In the genomic region with DNA sequence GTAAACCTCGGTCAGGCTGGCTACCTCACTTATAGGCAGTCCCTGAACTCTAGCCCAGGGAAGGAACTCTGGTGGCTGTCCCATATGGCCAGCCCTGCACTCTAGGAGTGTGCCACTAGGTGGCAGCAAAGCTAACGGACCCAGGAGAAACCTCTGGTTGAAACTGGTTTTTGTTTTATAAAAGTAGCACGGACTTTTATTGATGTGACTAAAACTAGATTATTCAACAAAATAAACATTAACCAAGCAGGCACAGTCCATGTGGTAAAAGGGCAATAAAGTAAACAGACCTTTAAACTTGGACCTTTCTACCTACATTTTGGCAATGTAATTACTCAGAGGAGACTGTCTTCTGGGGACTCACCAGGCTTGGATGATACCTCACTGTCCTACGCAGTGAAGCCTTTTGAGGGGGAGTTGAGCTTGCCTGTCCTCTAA, we compare ENCODE assay signal across 9 mouse cellular contexts. TPM values are rescaled to one million over a fixed set of nuclear protein-coding genes. Genes with fewer than 3 reads are reported as not detected.
DNase-seq lines count a peak whose midpoint lies in the region; ATAC-seq and TF ChIP-seq lines count a peak whose summit lies in the region.
"Had no signal": no experiment of that assay in that cellular context is flagged by ENCODE, and none has a peak within 500 bp of the region (broad histone marks: within the 10 kb centered on the region; RNA-seq: fewer than 3 reads in every experiment).

No protein-coding gene starts in this region.

- no peak overlapping the region for H3K4me3 ChIP-seq in G1E (ENCODE audit: low read depth, low read length)
- no peak overlapping the region for H3K4me3 ChIP-seq in forebrain, embryonic 14.5 days (ENCODE audit: low read depth, low read length)
- no peak overlapping the region for H3K4me3 ChIP-seq in hindbrain, embryonic 11.5 days (ENCODE audit: low read depth, low read length)

- ATAC-seq in G1E (ENCODE audit: extremely low read depth, insufficient number of reproducible peaks, low FRiP score, poor library complexity, severe bottlenecking): peak; percentile 34; the same call in 1 of the 2 replicates
- peak; percentile 76 for ATAC-seq in forebrain, embryonic 14.5 days
- ATAC-seq in hindbrain, embryonic 11.5 days (ENCODE audit: low FRiP score): no peak

- H3K9me3 ChIP-seq in G1E (replicated peaks): no peaks in the 10 kb centered on the region
- H3K9me3 ChIP-seq in forebrain, embryonic 14.5 days (replicated peaks; ENCODE audit: control insufficient read depth, low read length): no peaks in the 10 kb centered on the region
- no peaks in the 10 kb centered on the region for H3K9me3 ChIP-seq in hindbrain, embryonic 11.5 days (ENCODE audit: control insufficient read depth, low read length)

- H3K27me3 ChIP-seq in G1E (ENCODE audit: insufficient read depth, low read length): peaks cover 10% of the 10 kb centered on the region; the same call in 1 of the 2 replicates
- H3K27me3 ChIP-seq in forebrain, embryonic 14.5 days (replicated peaks; ENCODE audit: control insufficient read depth, insufficient read depth, low read length): no peaks in the 10 kb centered on the region
- no peaks in the 10 kb centered on the region for H3K27me3 ChIP-seq in hindbrain, embryonic 11.5 days (ENCODE audit: control insufficient read depth, insufficient read depth, low read length)

- no peak overlapping the region for H3K9ac ChIP-seq in forebrain, embryonic 14.5 days (ENCODE audit: low read length)
- H3K9ac ChIP-seq in hindbrain, embryonic 11.5 days (ENCODE audit: low read depth, low read length): no peak overlapping the region

- 11% methylated on average over 4 of the region's 4 CpGs for WGBS in forebrain, embryonic 14.5 days
- 17% methylated on average over 4 of the region's 4 CpGs for WGBS in hindbrain, embryonic 11.5 days

- DNase-seq in G1E (ENCODE audit: low spot score): peak; percentile 70
- peak; percentile 70 for DNase-seq in c-Kit-positive CD71-positive TER-119-negative erythroid progenitor cells, embryonic 14.5 days (ENCODE audit: low read depth)
- DNase-seq in forebrain, embryonic 14.5 days (ENCODE audit: low spot score): peak; percentile 86
- DNase-seq in hindbrain, embryonic 11.5 days (ENCODE audit: low spot score): peak; percentile 91
- DNase-seq in layer of hippocampus, postnatal 10 days (ENCODE audit: low spot score in 2 of 2): peak; percentile 80 to 86
- peak; percentile 83 for DNase-seq in lung, postnatal 14 days
- DNase-seq in right cerebral cortex, adult 18-20 months: peak; percentile 67
- DNase-seq in urinary bladder, adult 2 months (ENCODE audit: low spot score): peak; percentile 42

- TF ChIP-seq CTCF in G1E (IDR thresholded peaks at IDR 0.05; ENCODE audit: low read depth, low read length): peak; percentile 83

- no peak overlapping the region for H3K27ac ChIP-seq in forebrain, embryonic 14.5 days (ENCODE audit: low read depth, low read length)
- no peak overlapping the region for H3K27ac ChIP-seq in hindbrain, embryonic 11.5 days (ENCODE audit: low read depth, low read length)
- H3K27ac ChIP-seq: macrophage had no signal

- H3K36me3 ChIP-seq in G1E (replicated peaks): peaks cover 29% of the 10 kb centered on the region
- H3K36me3 ChIP-seq in forebrain, embryonic 14.5 days (ENCODE audit: control insufficient read depth, insufficient read depth, low read length): peaks cover 14% of the 10 kb centered on the region; the same call in 1 of the 2 replicates
- H3K36me3 ChIP-seq in hindbrain, embryonic 11.5 days (ENCODE audit: control insufficient read depth, insufficient read depth, low read length): no peaks in the 10 kb centered on the region

- no peaks in the 10 kb centered on the region; the same call in 1 of the 2 replicates for H3K4me1 ChIP-seq in G1E (ENCODE audit: insufficient read depth, low read depth, low read length)
- no peaks in the 10 kb centered on the region for H3K4me1 ChIP-seq in forebrain, embryonic 14.5 days (ENCODE audit: control insufficient read depth, insufficient read depth, low read length)
- no peaks in the 10 kb centered on the region for H3K4me1 ChIP-seq in hindbrain, embryonic 11.5 days (replicated peaks; ENCODE audit: control insufficient read depth, insufficient read depth, low read length)

- H3K4me2 ChIP-seq in forebrain, embryonic 14.5 days (ENCODE audit: low read length): no peak overlapping the region
- H3K4me2 ChIP-seq in hindbrain, embryonic 11.5 days (replicated peaks; ENCODE audit: low read depth, low read length): no peak overlapping the region

RNA-seq across cellular contexts. Expression of a gene that starts 55.4 kb away (rescaled TPM):
- 47.0 and 49.4 TPM in 2 replicates for total RNA-seq in G1E (2014; fragmentation: Nextera tagmentation)
- 56.3 and 62.0 TPM in 2 replicates for total RNA-seq in G1E (2017)
- polyA plus RNA-seq in G1E (2012): 20.1 and 33.2 TPM in 2 replicates
- polyA plus RNA-seq in forebrain, embryonic 14.5 days (2014; fragmentation: Nextera tagmentation; extraction: Ambion mirVana): 84.1 and 87.5 TPM in 2 replicates
- 77.2 and 87.4 TPM in 2 replicates for polyA plus RNA-seq in hindbrain, embryonic 11.5 days (2014; fragmentation: Nextera tagmentation; extraction: Ambion mirVana)
- 10 to 100 TPM; 59.6 to 59.7 TPM for total RNA-seq in layer of hippocampus, postnatal 10 days (2021)
- polyA plus RNA-seq in urinary bladder, adult 2 months (2012; rRNA removed): 21.2 and 29.7 TPM in 2 replicates
